Mouse (Mus musculus) liver, adult 2 months (tissue): ENCODE measurements at regions not wholly inside any gene's neighbourhood (a gene's known extent, or its start where the extent isn't known, plus 50 kb on each side); places are given as distances from the start of the nearest gene placed in this dataset.
"Not testable (repeated sequence)": the region's sequence is repeated elsewhere in the genome, so short reads cannot be mapped to it uniquely, and the experiment has no call there.

ENCODE experiments used
- DNase-seq: peaks from one replicate; pipeline ENCODE4 v3.0.0-alpha.2; 2011; ENCODE audit warnings: low read depth, low spot score; ENCODE audit errors: extremely low read depth
- H3K27ac ChIP-seq: fragments of 200-500 bp; replicated peaks from 2 replicates; pipeline ENCODE4 v1.5.1; 2012; ENCODE audit warnings: low read depth, mild to moderate bottlenecking, control low read depth, inconsistent platforms, low read length; ENCODE audit not compliant: insufficient read depth
- H3K27me3 ChIP-seq: fragments of 200-500 bp; 2 replicates; pipeline ENCODE4 v1.6.1; 2012; ENCODE audit warnings: mild to moderate bottlenecking, moderate library complexity, low read length, inconsistent platforms; ENCODE audit not compliant: control insufficient read depth, insufficient read depth
- H3K36me3 ChIP-seq: fragments of 200-500 bp; 2 replicates; pipeline ENCODE4 v1.6.1; 2012; ENCODE audit warnings: low read length, inconsistent platforms; ENCODE audit not compliant: control insufficient read depth, insufficient read depth
- H3K4me1 ChIP-seq: fragments of 200-500 bp; 2 replicates; pipeline ENCODE4 v1.6.1; 2011; ENCODE audit warnings: low read length; ENCODE audit not compliant: control insufficient read depth, insufficient read depth
- H3K4me3 ChIP-seq: fragments of 200-500 bp; 2 replicates; pipeline ENCODE4 v1.5.1; 2011; ENCODE audit warnings: low read depth, mild to moderate bottlenecking, control low read depth, low read length, moderate library complexity; ENCODE audit not compliant: insufficient read depth
- H3K79me2 ChIP-seq: fragments of 200-500 bp; 2 replicates; pipeline ENCODE4 v1.6.1; 2012; ENCODE audit warnings: inconsistent platforms, mild to moderate bottlenecking, low read length, moderate library complexity; ENCODE audit not compliant: control insufficient read depth, insufficient read depth
- H3K9ac ChIP-seq: fragments of 200-500 bp; 2 replicates; pipeline ENCODE4 v1.6.1; 2012; ENCODE audit warnings: low read depth, mild to moderate bottlenecking, control low read depth, inconsistent platforms, low read length
- CTCF ChIP-seq: fragments of 200-500 bp; IDR thresholded peaks from 2 replicates; pipeline ENCODE4 v1.5.1; 2011; ENCODE audit warnings: low read depth, low read length, control low read depth
- POLR2A ChIP-seq: fragments of 200-500 bp; IDR thresholded peaks from 2 replicates; pipeline ENCODE4 v1.6.1; 2011; ENCODE audit warnings: low read length, control low read depth; ENCODE audit not compliant: insufficient read depth; ENCODE audit errors: extremely low read depth
- WGBS: fragments of 180-500 bp; shearing (Covaris S2); methylation state at CpG from one replicate; pipeline ENCODE4 v1.1.7; 2018; 5-methylcytosine and 5-hydroxymethylcytosine counted together

- H3K4me3 ChIP-seq: no peak overlapping the region
- no peaks in the 10 kb centered on the region for H3K79me2 ChIP-seq
- peaks cover 20% of the 10 kb centered on the region for H3K4me1 ChIP-seq
- no peaks in the 10 kb centered on the region for H3K36me3 ChIP-seq
- 19% methylated on average over 19 of the region's 19 CpGs for WGBS
- H3K27ac ChIP-seq: peak overlapping the region; percentile 75
- DNase-seq: peak; percentile 91
- H3K27me3 ChIP-seq: no peaks in the 10 kb centered on the region
- peak overlapping the region; percentile 37 for H3K9ac ChIP-seq
- TF ChIP-seq POLR2A: no peak
- no peak for TF ChIP-seq CTCF
Measured at GRCm38 (mm10) chr1:59422981-59423941, 59.0 kb upstream of the Fzd7 start.

GRCm38 (mm10) chr1:59425771-59426170 is 56.5 kb upstream of the Fzd7 start:
- not testable (repeated sequence) for H3K79me2 ChIP-seq, H3K27me3 ChIP-seq, H3K36me3 ChIP-seq, DNase-seq, H3K4me3 ChIP-seq, H3K9ac ChIP-seq
- peaks cover 12% of the 10 kb centered on the region for H3K4me1 ChIP-seq
- WGBS: 86% methylated on average over 1 of the region's 1 CpGs
- H3K27ac ChIP-seq: peak overlapping the region; percentile 69

GRCm38 (mm10) chr1:59426346-59427203 is 55.6 kb upstream of the Fzd7 start:
- no peak for DNase-seq
- peaks cover 12% of the 10 kb centered on the region for H3K4me1 ChIP-seq
- no peak for TF ChIP-seq CTCF
- TF ChIP-seq POLR2A: no peak
- WGBS: 67% methylated on average over 9 of the region's 10 CpGs
- no peaks in the 10 kb centered on the region for H3K36me3 ChIP-seq
- no peaks in the 10 kb centered on the region for H3K79me2 ChIP-seq
- no peak overlapping the region for H3K27ac ChIP-seq
- H3K27me3 ChIP-seq: no peaks in the 10 kb centered on the region
- no peak overlapping the region for H3K4me3 ChIP-seq
- no peak overlapping the region for H3K9ac ChIP-seq

- peak; percentile 55 for TF ChIP-seq CTCF
- TF ChIP-seq POLR2A: no peak
- H3K4me3 ChIP-seq: no peak overlapping the region
- no peaks in the 10 kb centered on the region for H3K27me3 ChIP-seq
- WGBS: 77% methylated on average over 5 of the region's 5 CpGs
- peaks cover 12% of the 10 kb centered on the region for H3K4me1 ChIP-seq
- no peak for DNase-seq
- no peak overlapping the region for H3K27ac ChIP-seq
- no peaks in the 10 kb centered on the region for H3K36me3 ChIP-seq
- no peaks in the 10 kb centered on the region for H3K79me2 ChIP-seq
- H3K9ac ChIP-seq: no peak overlapping the region
Measured at GRCm38 (mm10) chr1:59427204-59427557, 55.0 kb upstream of the Fzd7 start.

- TF ChIP-seq POLR2A (no peak), CTCF (no peak)
- H3K36me3 ChIP-seq: no peaks in the 10 kb centered on the region
- H3K9ac ChIP-seq: no peak overlapping the region
- no peak overlapping the region for H3K27ac ChIP-seq
- H3K79me2 ChIP-seq: no peaks in the 10 kb centered on the region
- DNase-seq: no peak
- WGBS: 88% methylated on average over 4 of the region's 4 CpGs
- no peaks in the 10 kb centered on the region for H3K27me3 ChIP-seq
- peaks cover 9% of the 10 kb centered on the region for H3K4me1 ChIP-seq
- H3K4me3 ChIP-seq: no peak overlapping the region
Measured at GRCm38 (mm10) chr1:59429289-59429688, 52.9 kb upstream of the Fzd7 start.
